Mouse (Mus musculus) CH12.LX (cell line): ENCODE data around the gene Epha5. TPM values are rescaled to one million over a fixed set of nuclear protein-coding genes. Genes with fewer than 3 reads are reported as not detected.

Source experiments
- DNase-seq: peaks from one replicate; pipeline ENCODE4 v3.0.0-alpha.2; 2013; ENCODE audit errors: extremely low read depth
- H3K27ac ChIP-seq: 2 replicates; pipeline ENCODE4 v1.5.1; 2012; ENCODE audit warnings: low read depth, mild to moderate bottlenecking, control low read depth, moderate library complexity; ENCODE audit not compliant: insufficient read depth
- H3K27me3 ChIP-seq: replicated peaks from 2 replicates; pipeline ENCODE3; 2012; ENCODE audit warnings: inconsistent platforms
- H3K36me3 ChIP-seq, 2 experiments: replicated peaks in 1 of 2; 2 replicates each; pipeline versions ENCODE3 to v1.6.1; 2012; ENCODE audit warnings: inconsistent platforms in 1 of 2, low read length in 1 of 2, mild to moderate bottlenecking in 1 of 2, mixed read lengths in 1 of 2, moderate library complexity in 1 of 2; ENCODE audit not compliant: control insufficient read depth in 1 of 2, insufficient read depth in 1 of 2
- H3K4me1 ChIP-seq, 2 experiments: 2 replicates each; pipeline ENCODE4 v1.6.1; 2012; ENCODE audit warnings: inconsistent platforms in 1 of 2, moderate library complexity in 1 of 2; ENCODE audit not compliant: insufficient read depth in 2 of 2, control insufficient read depth in 1 of 2
- H3K4me2 ChIP-seq: 2 replicates; pipeline ENCODE4 v1.6.1; 2012; ENCODE audit warnings: low read depth, mild to moderate bottlenecking, control low read depth; ENCODE audit not compliant: poor library complexity, insufficient read depth, severe bottlenecking
- H3K4me3 ChIP-seq, 3 experiments: fragments of 150-350 bp in 1 of 3; sonication (generic) in 1 of 3; replicated peaks in 1 of 3; 2 replicates each; pipeline versions ENCODE3 to v1.5.1; 2011 to 2012; ENCODE audit warnings: low read depth in 2 of 3, low read length in 2 of 3, mild to moderate bottlenecking in 2 of 3, moderate library complexity in 2 of 3, control low read depth in 1 of 3, improper control_type of control experiment in 1 of 3, inconsistent platforms in 1 of 3, mixed read lengths in 1 of 3; ENCODE audit not compliant: poor library complexity in 1 of 3
- H3K79me2 ChIP-seq: replicated peaks from 2 replicates; pipeline ENCODE4 v1.6.1; 2012; ENCODE audit warnings: mild to moderate bottlenecking, moderate library complexity; ENCODE audit not compliant: control insufficient read depth, poor library complexity, insufficient read depth, severe bottlenecking; ENCODE audit errors: extremely low read depth
- H3K9ac ChIP-seq: 2 replicates; pipeline ENCODE4 v1.6.1; 2012; ENCODE audit warnings: low read depth, mild to moderate bottlenecking, control low read depth, moderate library complexity; ENCODE audit not compliant: insufficient read depth
- H3K9me3 ChIP-seq: replicated peaks from 2 replicates; pipeline ENCODE3; 2012; ENCODE audit warnings: low read length, inconsistent platforms, mixed read lengths
- CHD2 ChIP-seq: IDR thresholded peaks from 2 replicates; pipeline ENCODE4 v1.6.1; 2011; ENCODE audit warnings: low read length, improper control_type of control experiment
- E2F4 ChIP-seq: IDR thresholded peaks from 2 replicates; pipeline ENCODE4 v1.6.1; 2011; ENCODE audit warnings: low read depth, low read length, improper control_type of control experiment; ENCODE audit not compliant: insufficient replicate concordance
- ELF1 ChIP-seq: IDR thresholded peaks from 2 replicates; pipeline ENCODE4 v1.6.1; 2014; ENCODE audit warnings: low read depth, mild to moderate bottlenecking, inconsistent platforms, low read length, improper control_type of control experiment
- IRF4 ChIP-seq: IDR thresholded peaks from 2 replicates; pipeline ENCODE4 v1.6.1; 2014; ENCODE audit warnings: low read depth, mild to moderate bottlenecking, inconsistent platforms, low read length, improper control_type of control experiment
- JUN ChIP-seq: IDR thresholded peaks from 2 replicates; pipeline ENCODE4 v1.6.1; 2011; ENCODE audit warnings: low read depth, mild to moderate bottlenecking, low read length, improper control_type of control experiment, moderate library complexity; ENCODE audit not compliant: insufficient read depth
- JUND ChIP-seq: conservative IDR thresholded peaks from 2 replicates; pipeline ENCODE4 v1.6.1; 2011; ENCODE audit warnings: low read depth, low read length, improper control_type of control experiment
- MAX ChIP-seq: IDR thresholded peaks from 2 replicates; pipeline ENCODE4 v1.6.1; 2011; ENCODE audit warnings: low read length, improper control_type of control experiment
- MAZ ChIP-seq: IDR thresholded peaks from 2 replicates; pipeline ENCODE4 v1.6.1; 2012; ENCODE audit warnings: low read depth, mild to moderate bottlenecking, inconsistent platforms, low read length, improper control_type of control experiment, moderate library complexity
- MEF2A ChIP-seq: IDR thresholded peaks from 2 replicates; pipeline ENCODE4 v1.6.1; 2014; ENCODE audit warnings: low read depth, mild to moderate bottlenecking, inconsistent platforms, low read length, improper control_type of control experiment, borderline replicate concordance
- PAX5 ChIP-seq: IDR thresholded peaks from 2 replicates; pipeline ENCODE4 v1.6.1; 2012; ENCODE audit warnings: low read length, inconsistent platforms, mixed read lengths
- POLR2AphosphoS2 ChIP-seq: IDR thresholded peaks from 2 replicates; pipeline ENCODE4 v1.6.1; 2011; ENCODE audit warnings: low read depth, low read length, improper control_type of control experiment
- SMC3 ChIP-seq: IDR thresholded peaks from 2 replicates; pipeline ENCODE4 v1.6.1; 2011; ENCODE audit warnings: low read depth, low read length, improper control_type of control experiment
- TBP ChIP-seq: conservative IDR thresholded peaks from 2 replicates; pipeline ENCODE4 v1.6.1; 2011; ENCODE audit warnings: low read depth, low read length, improper control_type of control experiment
- USF1 ChIP-seq: IDR thresholded peaks from 2 replicates; pipeline ENCODE4 v1.6.1; 2014; ENCODE audit warnings: low read depth, mild to moderate bottlenecking, inconsistent platforms, low read length, improper control_type of control experiment
- ZKSCAN1 ChIP-seq: IDR thresholded peaks from 2 replicates; pipeline ENCODE4 v1.6.1; 2012; ENCODE audit warnings: low read depth, inconsistent platforms, low read length, improper control_type of control experiment, borderline replicate concordance
- ZNF384 ChIP-seq: IDR thresholded peaks from 2 replicates; pipeline ENCODE4 v1.6.1; 2012; ENCODE audit warnings: low read depth, low read length, improper control_type of control experiment, inconsistent platforms
- dilution Hi-C: fragments of 300-500 bp; cut with MboI; formaldehyde crosslinking; loops from 2 replicates; pipeline ENCODE4 v1.14.3; 2020; ENCODE audit warnings: low sequenced_read_pairs; ENCODE audit not compliant: extremely low pct_unique_long_range_greater_than_20kb, extremely low pct_ligation_motif_present
- in situ Hi-C: fragments of 300-500 bp; cut with MboI; formaldehyde crosslinking; loops from 3 replicates; pipeline ENCODE4 v1.14.3; 2019; ENCODE audit warnings: low sequenced_read_pairs, low pct_ligation_motif_present, low pct_unique_long_range_greater_than_20kb, mixed read lengths
- polyA plus RNA-seq: library from polyadenylated mRNA; unstranded; fragments of >175 nt; gene quantifications from 2 replicates; pipeline ENCODE4 v1.2.1, GENCODE M21; 2012; ENCODE audit warnings: low read depth; ENCODE audit not compliant: insufficient read length
- total RNA-seq, 2 experiments: library from RNA; depleted of rRNA; stranded (reverse); fragments of 300-350 nt in 1 of 2; fragments of >200 nt in 1 of 2; gene quantifications; 2 replicates each; pipeline ENCODE4 v1.2.3; 2012 to 2014

The Epha5 gene
- total and polyA plus RNA-seq, 3 experiments = not detected

DNA sequence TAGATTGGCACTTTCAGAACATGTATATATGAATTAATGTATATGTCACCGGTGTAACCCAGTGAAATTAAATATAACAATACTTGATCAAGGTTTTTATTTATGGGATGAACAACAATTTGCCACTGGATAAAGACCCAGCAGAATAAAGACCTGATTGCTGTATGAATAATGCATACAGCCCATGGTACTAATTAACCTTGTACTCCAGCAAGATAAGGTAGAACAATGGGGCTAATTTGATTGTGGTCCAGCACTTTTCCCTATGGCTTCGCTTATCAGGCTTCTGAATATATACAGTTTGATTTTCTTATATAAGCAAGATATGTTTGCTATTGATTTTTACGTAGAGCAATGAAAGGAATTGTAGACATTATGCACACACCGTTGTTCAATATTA, 103.6 kb downstream of the Epha5 start:
- no peaks in the 10 kb centered on the region for H3K4me1 ChIP-seq
- no peak overlapping the region for H3K27ac ChIP-seq
- dilution Hi-C loops = no loop called here
- H3K27me3 ChIP-seq = no peaks in the 10 kb centered on the region
- no peaks in the 10 kb centered on the region for H3K36me3 ChIP-seq
- H3K79me2 ChIP-seq = no peaks in the 10 kb centered on the region
- H3K9me3 ChIP-seq = peaks cover 19% of the 10 kb centered on the region
- in situ Hi-C loops = no loop called here
- H3K4me3 ChIP-seq = no peak overlapping the region
- no peak overlapping the region for H3K4me2 ChIP-seq
- DNase-seq = no peak
- no peak for TF ChIP-seq PAX5
- TF ChIP-seq MEF2A = no peak
- TF ChIP-seq MAZ = no peak
- TF ChIP-seq E2F4 = no peak
- TF ChIP-seq USF1 = no peak
- TF ChIP-seq JUN = no peak
- no peak for TF ChIP-seq IRF4
- no peak for TF ChIP-seq TBP
- TF ChIP-seq JUND = no peak
- TF ChIP-seq MAX = no peak
- no peak for TF ChIP-seq ELF1
- TF ChIP-seq ZKSCAN1 = no peak
- no peak for TF ChIP-seq POLR2AphosphoS2
- TF ChIP-seq ZNF384 = no peak
- no peak for TF ChIP-seq CHD2
- H3K9ac ChIP-seq = no peak overlapping the region

DNA sequence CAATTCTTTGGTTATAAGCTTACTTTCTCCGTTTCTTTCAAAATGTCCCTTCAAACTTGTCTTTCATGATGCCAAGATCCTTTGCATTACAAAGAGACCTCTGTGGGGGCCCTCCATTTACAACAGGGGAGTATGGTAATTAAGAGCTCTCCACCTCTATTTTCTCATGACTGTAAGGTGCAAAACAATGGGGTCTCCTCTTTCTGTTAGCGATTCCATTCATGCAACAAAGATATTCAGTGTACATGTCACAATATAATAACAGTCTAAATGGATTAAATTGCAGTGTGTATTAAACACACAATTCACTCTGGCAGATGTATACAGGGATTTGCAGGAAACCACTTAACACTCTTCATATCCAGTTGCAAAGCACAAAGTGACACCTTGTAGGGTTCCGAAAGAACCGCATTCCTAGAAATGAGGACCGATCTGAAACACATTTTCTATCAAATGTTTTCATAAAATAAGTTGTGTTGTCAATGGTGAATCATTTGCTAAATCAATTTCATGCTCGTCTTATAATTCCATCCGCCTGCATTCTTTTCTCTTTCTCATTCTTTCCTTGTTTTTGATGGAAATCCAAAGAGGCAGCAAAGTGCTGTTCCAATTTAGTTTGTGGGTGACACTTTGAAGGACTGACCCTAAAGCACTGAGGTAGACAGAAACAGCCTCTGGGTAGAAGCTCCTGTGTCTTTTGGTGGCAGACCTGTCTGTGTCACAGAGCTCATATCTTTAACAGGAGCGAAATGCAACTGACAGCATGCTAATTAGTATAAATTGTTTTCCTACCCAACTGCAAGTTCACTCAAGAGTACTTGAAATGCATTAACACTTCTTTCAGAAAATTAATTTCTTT, 118.1 kb downstream of the Epha5 start:
- in situ Hi-C loops (no loop called here), dilution Hi-C loops (no loop called here)
- no peaks in the 10 kb centered on the region for H3K36me3 ChIP-seq
- H3K4me1 ChIP-seq = no peaks in the 10 kb centered on the region
- H3K79me2 ChIP-seq = no peaks in the 10 kb centered on the region
- H3K9ac ChIP-seq = no peak overlapping the region
- H3K27ac ChIP-seq = no peak overlapping the region
- TF ChIP-seq SMC3 (no peak), MEF2A (no peak)
- H3K4me2 ChIP-seq = no peak overlapping the region
- peaks cover 15% of the 10 kb centered on the region for H3K9me3 ChIP-seq
- H3K27me3 ChIP-seq = no peaks in the 10 kb centered on the region
- no peak for DNase-seq
- H3K4me3 ChIP-seq = no peak overlapping the region
